Mouse (Mus musculus) mesoderm, embryonic 11.5 days (tissue): ENCODE data around the gene Tmem97.
A peak's percentile ranks its signal among the peaks of the same experiment; 100 is the strongest.
"Not testable (repeated sequence)": the region's sequence is repeated elsewhere in the genome, so short reads cannot be mapped to it uniquely, and the experiment has no call there.

Experiments
- DNase-seq: peaks from one replicate; pipeline ENCODE4 v3.0.0-alpha.2; 2012; ENCODE audit warnings: low read depth, low spot score

Tmem97 gene

GRCm38 (mm10) chr11:78549491-78549987 lies 1.0 kb downstream of the Tmem97 start:
- no peak for DNase-seq

DNA sequence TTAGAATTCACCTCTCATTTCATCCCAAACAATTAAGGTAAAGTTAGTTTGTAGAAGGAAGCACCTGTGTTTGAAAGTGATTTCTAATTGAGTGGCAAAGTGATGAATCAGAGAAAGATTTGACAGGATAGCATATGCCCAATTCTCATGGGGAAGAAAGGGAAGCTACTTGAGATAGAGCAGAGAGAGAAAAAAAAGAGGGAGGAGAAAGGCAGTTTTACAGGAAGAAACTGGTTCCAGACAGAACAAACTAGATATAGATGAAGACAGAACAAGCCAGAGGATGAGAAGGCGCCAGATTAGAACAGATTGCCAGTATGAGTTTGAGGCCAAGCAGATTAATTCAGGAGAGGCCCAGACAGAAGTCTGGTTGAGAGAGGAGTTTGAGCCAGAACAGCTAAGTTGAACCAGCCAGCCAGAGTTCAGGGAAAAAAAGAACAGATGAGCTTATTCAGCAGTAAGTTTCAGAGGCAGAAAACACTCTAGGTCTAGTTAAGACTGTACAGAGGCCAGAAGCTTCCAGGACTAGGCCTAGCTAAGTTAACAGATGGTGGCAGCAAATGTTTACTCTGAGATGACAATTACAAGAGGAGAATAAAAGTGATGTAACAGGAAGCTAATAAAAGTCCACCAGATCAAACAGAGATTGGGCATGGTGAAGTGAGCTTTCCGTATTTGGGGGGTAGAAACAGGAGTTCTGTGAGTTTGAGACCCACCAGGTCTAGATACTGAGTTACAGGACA lies 2.7 kb downstream of the Tmem97 start:
- DNase-seq, result no peak

DNA sequence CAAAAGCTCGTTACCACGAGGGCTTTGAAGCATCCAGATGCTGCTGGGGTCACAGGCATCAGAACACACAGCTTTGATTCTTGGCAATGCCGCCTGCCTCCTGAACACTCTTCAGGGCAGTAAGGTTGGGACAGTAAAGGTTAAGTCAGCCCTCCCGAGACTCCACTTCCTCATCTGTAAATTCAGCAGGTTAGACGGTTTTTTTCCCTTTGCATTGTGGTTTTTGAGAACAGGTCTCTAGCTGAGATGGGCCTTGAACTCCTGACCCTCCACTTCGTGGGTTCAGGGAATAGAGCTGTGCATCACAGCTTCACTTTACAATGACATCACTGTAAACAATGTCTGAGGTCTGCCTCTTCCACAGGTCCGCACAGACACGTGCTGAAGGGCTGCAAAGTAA lies 5.4 kb downstream of the Tmem97 start:
- DNase-seq, result no peak

DNA sequence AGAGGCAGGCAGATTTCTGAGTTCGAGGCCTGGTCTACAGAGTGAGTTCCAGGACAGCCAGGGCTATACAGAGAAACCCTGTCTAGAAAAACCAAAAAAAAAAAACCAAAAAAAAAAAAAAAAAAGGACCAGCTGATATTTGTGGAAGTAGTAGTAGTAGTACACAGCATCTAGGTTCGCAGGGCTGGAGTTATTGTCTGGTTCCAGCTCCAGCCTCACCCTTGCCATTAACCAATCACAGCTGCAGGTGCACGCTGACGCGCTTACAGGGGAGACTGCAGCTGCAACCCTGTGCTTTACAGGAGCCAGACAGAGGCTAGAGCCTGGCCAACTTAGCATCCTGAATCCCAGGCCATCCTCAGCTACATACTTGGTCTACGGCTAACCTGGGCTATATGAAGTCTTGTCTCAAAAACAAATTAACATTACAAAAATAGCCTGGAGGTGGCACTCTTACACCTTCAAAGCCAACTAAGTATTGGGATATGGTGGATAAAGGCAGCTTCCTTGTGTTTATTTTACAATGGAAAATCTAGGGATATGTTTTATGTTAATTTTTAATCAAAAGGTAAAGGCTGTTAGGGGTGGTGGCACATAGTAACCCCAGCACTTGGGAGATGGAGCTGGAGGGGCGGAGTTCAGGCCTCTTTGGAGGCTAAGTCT lies 6.0 kb downstream of the Tmem97 start:
- DNase-seq, result no peak

DNA sequence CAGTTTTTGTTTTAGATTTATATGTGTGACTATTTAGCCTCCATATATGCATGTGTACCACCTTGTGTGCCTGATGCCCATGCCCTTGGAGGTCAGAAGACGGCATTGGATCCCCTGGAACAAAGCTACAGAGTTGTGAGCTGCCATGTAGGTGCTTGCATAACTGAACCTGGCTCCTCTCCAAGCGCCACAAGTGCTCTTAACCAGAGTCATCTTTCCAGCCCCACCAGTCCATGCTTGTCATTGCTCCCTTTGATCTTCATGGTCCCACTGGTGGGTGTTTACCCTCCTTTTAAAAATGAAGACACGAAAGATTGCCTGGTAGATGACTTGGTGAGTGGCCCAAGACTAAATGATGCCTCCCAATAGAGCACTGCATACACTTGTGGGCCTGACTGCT lies 10.2 kb downstream of the Tmem97 start:
- DNase-seq, result no peak

DNA sequence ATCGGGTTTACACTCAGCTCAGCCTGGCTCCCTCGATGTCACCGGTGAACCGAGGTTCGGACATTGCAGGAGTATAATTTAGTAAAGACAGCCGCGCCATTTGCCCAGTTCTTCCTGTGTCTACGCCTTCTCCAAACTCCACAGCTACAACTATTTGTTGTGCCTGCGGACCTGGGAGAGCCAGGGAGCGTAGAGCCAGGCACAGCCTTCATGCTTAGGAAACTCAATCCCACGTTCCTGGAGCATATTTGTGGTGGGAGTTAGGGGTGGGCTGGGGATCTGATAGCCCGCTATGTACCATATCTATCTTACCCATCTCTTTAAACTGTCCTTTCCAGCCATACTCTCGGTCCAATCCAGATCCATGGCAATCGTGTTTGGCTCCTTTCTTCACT lies 13.9 kb downstream of the Tmem97 start:
- no peak for DNase-seq

DNA sequence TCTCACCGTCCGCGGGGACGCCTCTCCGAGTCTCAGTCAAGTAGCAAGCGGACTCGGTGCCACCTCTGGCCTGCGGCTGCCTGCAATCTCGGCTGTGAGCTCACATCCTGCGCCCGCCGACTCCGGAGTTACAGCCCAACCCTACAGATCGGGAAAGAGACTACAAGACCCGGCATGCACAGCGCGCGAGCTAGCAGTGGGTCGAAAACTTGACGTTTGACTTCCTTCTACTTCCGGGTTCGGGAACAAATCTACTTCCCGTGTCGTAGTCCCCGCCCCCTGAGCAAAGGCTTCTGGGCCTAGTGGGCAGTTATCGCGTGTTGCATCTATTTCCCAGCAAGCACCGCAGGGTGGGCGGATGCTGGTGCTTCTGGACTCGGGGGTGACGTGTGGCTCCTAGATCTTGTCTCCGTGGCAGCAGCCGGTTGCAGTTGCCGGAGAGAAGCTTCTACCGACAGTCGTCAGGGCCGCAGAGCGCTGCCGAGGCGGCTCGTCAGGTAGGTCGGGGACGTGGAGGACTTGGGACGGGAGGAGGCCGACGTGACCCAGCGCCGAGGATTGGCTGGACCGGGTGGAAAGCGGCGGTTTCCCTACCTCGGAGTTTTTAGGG lies 14.4 kb downstream of the Tmem97 start, which contains the start of the genes Tnfaip1 and Ift20:
Tnfaip1 (minus strand) TSS at position 253 of the 610 bp plus-strand sequence.
Ift20 (plus strand) TSS at position 282 of the 610 bp plus-strand sequence.
- peak; percentile 99 for DNase-seq

GRCm38 (mm10) chr11:78535376-78536079 lies 15.0 kb downstream of the Tmem97 start:
- peak; percentile 56 for DNase-seq

- DNase-seq, result no peak
Observed at GRCm38 (mm10) chr11:78534516-78534915, 16.1 kb downstream of the Tmem97 start.

- not testable (repeated sequence) for DNase-seq
Observed at GRCm38 (mm10) chr11:78531515-78531914, 19.1 kb downstream of the Tmem97 start.

- no peak for DNase-seq
Observed at GRCm38 (mm10) chr11:78531046-78531445, 19.5 kb downstream of the Tmem97 start.

- DNase-seq, result no peak
Observed at GRCm38 (mm10) chr11:78530001-78530400, 20.6 kb downstream of the Tmem97 start.

DNA sequence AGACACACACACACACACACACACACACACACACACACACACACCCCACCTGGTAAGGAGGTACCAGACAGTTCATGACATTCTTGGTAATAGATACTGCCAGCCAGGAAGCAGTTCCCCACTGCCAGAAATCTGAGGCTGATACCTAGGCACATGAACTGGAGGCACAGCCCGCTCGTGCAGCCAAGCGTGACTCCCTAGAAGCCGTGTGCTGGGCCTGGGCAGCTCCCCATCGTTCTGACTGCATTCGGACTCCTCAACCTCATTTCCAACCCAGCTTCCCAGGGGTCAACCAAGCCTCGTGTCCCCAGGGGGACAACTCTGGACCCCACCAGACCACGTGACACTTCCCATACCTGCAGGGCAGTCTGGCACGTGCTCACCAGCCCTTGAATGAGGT lies 21.9 kb downstream of the Tmem97 start:
- no peak for DNase-seq

GRCm38 (mm10) chr11:78524838-78525237 lies 25.7 kb downstream of the Tmem97 start:
- DNase-seq, result no peak

DNA sequence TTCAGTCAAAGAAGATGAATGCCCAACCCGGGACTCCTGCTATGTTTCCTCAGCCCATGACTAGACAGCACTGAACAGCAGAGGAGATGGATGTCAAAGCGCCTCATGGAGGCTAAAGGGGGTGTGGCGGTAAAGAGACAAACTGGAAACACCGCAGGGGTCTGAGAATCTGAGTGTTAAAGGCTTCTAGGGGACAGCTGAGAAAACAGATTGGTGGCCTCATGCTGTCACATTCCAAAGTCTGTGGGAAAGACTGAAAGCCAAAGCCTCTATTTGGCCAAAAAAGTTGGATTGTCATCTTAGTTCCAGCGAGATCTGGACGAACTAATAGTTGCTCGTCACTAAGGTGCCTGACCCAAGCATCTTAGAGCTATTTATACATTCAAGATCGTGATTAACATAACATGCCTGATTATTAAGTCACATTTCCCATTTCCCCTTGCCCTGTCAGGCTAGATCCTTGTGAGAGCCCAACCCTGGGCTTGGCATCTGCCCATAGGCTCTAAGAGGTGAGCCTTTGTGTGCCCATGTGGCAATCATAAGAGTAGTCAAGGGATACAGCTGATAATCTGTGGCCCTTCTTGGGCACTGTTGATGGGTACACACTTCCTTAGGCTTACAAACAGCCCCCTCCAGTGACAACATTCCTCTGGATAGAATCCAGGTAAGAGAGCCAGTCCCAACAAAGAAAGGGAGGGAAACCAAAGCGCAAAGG lies 27.2 kb downstream of the Tmem97 start:
- peak; percentile 66 for DNase-seq

GRCm38 (mm10) chr11:78522481-78522997 lies 28.0 kb downstream of the Tmem97 start:
- DNase-seq, result no peak

DNA sequence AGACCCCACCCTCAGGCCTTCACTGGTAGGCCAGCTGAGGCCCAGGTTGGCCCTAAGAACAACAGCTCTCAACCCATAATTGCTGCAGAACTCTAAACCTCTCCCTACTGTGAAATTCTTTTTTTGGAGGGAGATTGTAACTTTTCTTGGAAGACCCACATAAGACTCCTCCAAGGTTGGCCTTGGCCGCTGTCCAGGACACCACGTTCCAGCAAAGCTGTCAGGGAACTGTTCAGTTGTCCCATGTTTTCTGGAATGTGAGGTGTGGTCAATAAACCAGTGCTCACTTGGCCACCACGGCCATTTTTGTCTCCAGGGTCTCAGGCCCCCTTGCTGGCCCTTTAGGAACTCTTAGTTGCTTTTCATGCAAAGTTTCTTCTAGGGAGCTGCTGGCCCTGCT lies 28.7 kb downstream of the Tmem97 start:
- DNase-seq, result no peak

DNA sequence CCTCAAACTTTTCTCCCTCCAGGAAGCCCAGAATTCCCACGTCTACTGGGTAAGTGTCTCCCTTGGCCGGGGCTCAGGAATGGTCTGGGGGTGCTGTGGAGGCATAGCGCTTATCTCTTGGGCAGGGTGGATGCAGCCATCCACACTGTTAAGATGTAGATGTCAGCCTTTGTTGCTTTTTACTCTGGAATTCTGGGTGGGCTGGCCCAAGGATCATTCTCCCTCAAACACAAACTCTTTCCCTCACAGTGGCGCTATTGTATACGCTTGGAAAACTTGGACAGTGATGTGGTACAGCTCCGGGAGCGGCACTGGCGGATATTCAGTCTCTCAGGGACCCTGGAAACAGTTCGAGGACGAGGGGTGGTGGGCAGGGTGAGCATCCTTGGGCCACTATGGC lies 31.6 kb downstream of the Tmem97 start:
- DNase-seq, result no peak

DNA sequence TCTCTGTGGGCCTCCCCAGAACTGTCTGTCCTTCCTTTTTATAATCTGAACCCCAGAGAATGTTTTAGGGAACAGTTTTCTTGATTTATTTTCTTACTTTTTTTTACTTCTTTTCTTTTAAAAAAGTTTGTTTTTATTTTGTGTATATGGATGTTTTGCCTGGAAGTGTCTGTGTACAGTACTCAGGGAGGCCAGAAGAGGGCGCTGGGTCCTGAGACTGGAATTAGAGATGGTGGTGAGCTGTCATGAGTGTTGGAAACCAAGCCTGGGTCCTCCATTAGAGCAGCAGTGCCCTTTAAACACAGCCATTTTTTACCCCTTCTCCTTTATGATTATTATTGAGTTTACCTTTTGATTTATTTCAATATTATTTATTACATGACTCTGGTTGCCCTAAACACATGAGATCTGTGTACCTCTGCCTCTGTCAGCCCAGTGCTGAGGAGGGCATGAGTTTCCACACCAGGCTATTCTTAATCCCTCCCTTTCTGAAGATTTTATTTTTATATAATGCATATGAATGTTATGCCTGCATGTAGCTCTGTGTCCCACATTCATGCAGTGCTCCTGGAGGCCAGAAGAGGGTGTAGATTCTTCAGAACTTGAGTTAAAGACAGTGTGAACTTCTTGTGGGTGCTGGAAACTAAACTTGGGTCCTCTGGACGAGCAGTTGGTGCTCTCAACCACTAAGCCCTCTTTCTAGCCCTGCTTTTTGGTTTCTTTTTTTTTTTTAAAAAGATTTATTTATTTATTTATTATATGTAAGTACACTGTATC lies 34.8 kb downstream of the Tmem97 start:
- no peak for DNase-seq

GRCm38 (mm10) chr11:78513106-78513790 lies 37.3 kb downstream of the Tmem97 start:
- no peak for DNase-seq
